Mouse (Mus musculus): Measurements from ENCODE around the gene Pbld2. TPM values are rescaled to one million over a fixed set of nuclear protein-coding genes. Genes with fewer than 3 reads are reported as not detected.

The Pbld2 gene
- polyA plus RNA-seq, 1 experiment = 1.0 TPM

- peaks cover 5% of the 10 kb centered on the region for H3K36me3 ChIP-seq (ENCODE audit: control insufficient read depth, insufficient read depth)
- TF ChIP-seq POLR2AphosphoS2 (IDR thresholded peaks at IDR 0.05; ENCODE audit: insufficient read length, low read depth) = no peak
- no peaks in the 10 kb centered on the region for H3K27me3 ChIP-seq (ENCODE audit: control insufficient read depth, insufficient read depth, insufficient read length)
- H3ac ChIP-seq (ENCODE audit: control insufficient read depth, insufficient read length) = peak overlapping the region; percentile 75
- peaks cover 58% of the 10 kb centered on the region for H3K79me2 ChIP-seq (ENCODE audit: control insufficient read depth, insufficient read depth)
- peak overlapping the region; percentile 98 for H3K4me3 ChIP-seq
- H3K4me2 ChIP-seq (ENCODE audit: low read depth) = peak overlapping the region; percentile 97
These were observed 1.5 kb upstream of the Pbld2 start for GRCm38 (mm10) chr10:63022541-63023120.

- TF ChIP-seq MYOD1 (IDR thresholded peaks at IDR 0.05; ENCODE audit: control insufficient read depth in 1 of 3, insufficient read length in 2 of 3, low read depth in 2 of 3) (no peak), SRF (IDR thresholded peaks at IDR 0.05; ENCODE audit: control insufficient read depth, insufficient read length, low read depth) (no peak), CEBPB (IDR thresholded peaks at IDR 0.05; ENCODE audit: insufficient read depth, poor library complexity, severe bottlenecking) (no peak)
- H3K4me2 ChIP-seq (ENCODE audit: low read depth) = peak overlapping the region; percentile 97
These were observed 880 bp upstream of the Pbld2 start for GRCm38 (mm10) chr10:63023121-63023748.

GRCm38 (mm10) chr10:63024580-63024910 is 430 bp downstream of the Pbld2 start:
- Histone ChIP-seq H3K4me3 (peak overlapping the region; percentile 98), H3K4me2 (ENCODE audit: low read depth) (peak overlapping the region; percentile 83), H3K27me3 (ENCODE audit: control insufficient read depth, insufficient read depth, insufficient read length) (no peaks in the 10 kb centered on the region), H3ac (ENCODE audit: control insufficient read depth, insufficient read length) (peak overlapping the region; percentile 75), H3K36me3 (ENCODE audit: control insufficient read depth, insufficient read depth) (no peaks in the 10 kb centered on the region), H3K79me2 (ENCODE audit: control insufficient read depth, insufficient read depth) (peaks cover 38% of the 10 kb centered on the region)
- no peak for TF ChIP-seq POLR2A (IDR thresholded peaks at IDR 0.05; ENCODE audit: insufficient read length, low read depth)

More at GRCm38 (mm10) chr10:63023121-63023748, 880 bp upstream of the Pbld2 start:
- Histone ChIP-seq H3K79me2 (ENCODE audit: control insufficient read depth, insufficient read depth) (peaks cover 52% of the 10 kb centered on the region), H3K27me3 (ENCODE audit: control insufficient read depth, insufficient read depth, insufficient read length) (no peaks in the 10 kb centered on the region), H3K36me3 (ENCODE audit: control insufficient read depth, insufficient read depth) (no peaks in the 10 kb centered on the region), H3ac (ENCODE audit: control insufficient read depth, insufficient read length) (peak overlapping the region; percentile 75), H3K4me3 (peak overlapping the region; percentile 98)

GRCm38 (mm10) chr10:63025016-63025415 is 901 bp downstream of the Pbld2 start:
- no peaks in the 10 kb centered on the region for H3K36me3 ChIP-seq (ENCODE audit: control insufficient read depth, insufficient read depth)
- no peak for TF ChIP-seq SRF (IDR thresholded peaks at IDR 0.05; ENCODE audit: control insufficient read depth, insufficient read length, low read depth)
- no peak for TF ChIP-seq MYOG (IDR thresholded peaks at IDR 0.05; ENCODE audit: control insufficient read depth in 1 of 3, insufficient read depth in 1 of 3, insufficient read length in 2 of 3, low read depth in 2 of 3)
- TF ChIP-seq E2F4 (IDR thresholded peaks at IDR 0.05; ENCODE audit: insufficient read depth) = no peak
- TF ChIP-seq MAX (IDR thresholded peaks at IDR 0.05; ENCODE audit: low read depth) = no peak
- TF ChIP-seq TCF3 (IDR thresholded peaks at IDR 0.05; ENCODE audit: insufficient read length, low read depth) = no peak
- no peak for TF ChIP-seq MYOD1 (IDR thresholded peaks at IDR 0.05; ENCODE audit: control insufficient read depth in 1 of 3, insufficient read length in 2 of 3, low read depth in 2 of 3)
- no peak for TF ChIP-seq TCF12 (IDR thresholded peaks at IDR 0.05; ENCODE audit: insufficient read depth, poor library complexity, severe bottlenecking)
- TF ChIP-seq REST (IDR thresholded peaks at IDR 0.05; ENCODE audit: insufficient read depth, insufficient read length) = no peak
- TF ChIP-seq POLR2A (IDR thresholded peaks at IDR 0.05; ENCODE audit: insufficient read length, low read depth) = no peak
- TF ChIP-seq POLR2AphosphoS2 (IDR thresholded peaks at IDR 0.05; ENCODE audit: insufficient read length, low read depth) = no peak
- TF ChIP-seq USF1 (IDR thresholded peaks at IDR 0.05; ENCODE audit: low read depth) = no peak
- no peak for TF ChIP-seq CEBPB (IDR thresholded peaks at IDR 0.05; ENCODE audit: insufficient read depth, poor library complexity, severe bottlenecking)
- H3K27me3 ChIP-seq (ENCODE audit: control insufficient read depth, insufficient read depth, insufficient read length) = no peaks in the 10 kb centered on the region
- peak overlapping the region; percentile 83 for H3K4me2 ChIP-seq (ENCODE audit: low read depth)
- peaks cover 34% of the 10 kb centered on the region for H3K79me2 ChIP-seq (ENCODE audit: control insufficient read depth, insufficient read depth)
- peak overlapping the region; percentile 98 for H3K4me3 ChIP-seq
- no peak overlapping the region for H3ac ChIP-seq (ENCODE audit: control insufficient read depth, insufficient read length)

GRCm38 (mm10) chr10:63025491-63026011 is 1.4 kb downstream of the Pbld2 start:
- Histone ChIP-seq H3K36me3 (ENCODE audit: control insufficient read depth, insufficient read depth) (no peaks in the 10 kb centered on the region), H3K4me3 (peak overlapping the region; percentile 98), H3K27me3 (ENCODE audit: control insufficient read depth, insufficient read depth, insufficient read length) (no peaks in the 10 kb centered on the region), H3K79me2 (ENCODE audit: control insufficient read depth, insufficient read depth) (peaks cover 28% of the 10 kb centered on the region), H3K4me2 (ENCODE audit: low read depth) (peak overlapping the region; percentile 83), H3ac (ENCODE audit: control insufficient read depth, insufficient read length) (no peak overlapping the region)
- TF ChIP-seq POLR2A (IDR thresholded peaks at IDR 0.05; ENCODE audit: insufficient read length, low read depth) (no peak), USF1 (IDR thresholded peaks at IDR 0.05; ENCODE audit: low read depth) (no peak)

Measured in myocyte (in vitro differentiated cells).